Mouse (Mus musculus): ENCODE data around the gene Wdr75. TPM values are rescaled to one million over a fixed set of nuclear protein-coding genes. Genes with fewer than 3 reads are reported as not detected.

Wdr75 gene
- 10 to 100 TPM; 42.3 to 43.4 TPM for total RNA-seq (2021)
- polyA plus RNA-seq (2012; rRNA removed): 28.8 and 30.9 TPM in 2 replicates
- long read RNA-seq, transcript Wdr75-201 (21 exons, 2,953 nt): major isoform, 23 of 26 reads
- long read RNA-seq, partial matches to known transcripts: 1 of 26 reads
- long read RNA-seq, other reads (novel, unspliced or antisense): 2 of 26 reads

DNA sequence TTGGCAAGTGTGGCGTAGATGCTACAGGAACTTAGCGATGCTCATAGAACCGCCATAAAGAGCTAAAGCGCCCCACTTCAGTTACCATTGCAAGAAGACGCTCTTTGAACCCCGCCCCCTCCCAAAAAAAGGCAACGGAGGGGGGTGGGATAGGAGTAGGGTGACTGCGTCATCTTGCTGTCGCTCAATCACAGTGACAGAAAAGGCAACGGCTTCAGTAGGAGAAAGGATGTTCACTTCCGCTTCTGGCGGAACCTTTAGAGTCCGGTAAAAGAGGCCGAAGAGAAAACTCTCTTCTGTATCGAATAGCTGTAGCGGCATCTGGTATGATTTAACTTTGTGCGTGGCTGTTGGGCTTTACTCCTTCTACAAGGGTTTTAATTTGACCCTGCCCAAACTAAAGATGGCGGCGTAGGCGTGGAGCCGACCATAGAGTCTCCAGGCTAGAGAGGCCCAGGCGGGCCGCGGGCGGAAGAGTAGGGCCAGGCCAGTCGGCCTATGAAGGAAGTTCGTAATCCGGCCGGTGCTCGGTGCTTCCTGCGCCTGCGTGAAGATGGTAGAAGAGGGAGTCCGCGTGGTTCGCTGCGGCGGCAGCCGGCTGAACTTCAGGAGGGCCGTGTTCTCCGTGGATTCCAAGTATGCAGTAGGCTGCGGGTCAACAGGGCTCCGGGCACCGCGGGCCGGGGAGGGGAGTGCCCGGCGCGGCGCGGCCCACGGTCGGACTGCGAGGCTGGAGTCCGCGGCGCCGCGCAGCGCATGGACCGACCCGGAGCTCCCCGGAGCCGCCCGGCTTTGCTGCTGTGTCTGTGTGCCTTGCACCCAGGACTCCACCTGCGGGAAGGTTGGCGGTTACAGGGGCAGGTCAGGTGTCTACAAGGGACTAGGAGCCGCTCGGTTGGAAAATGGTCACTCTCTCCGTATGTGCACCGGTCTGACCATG, at the start of gene Wdr75:
Wdr75 (plus strand) TSS at position 198 of the 940 bp plus-strand sequence.
- DNase-seq: peak; percentile 95

DNA sequence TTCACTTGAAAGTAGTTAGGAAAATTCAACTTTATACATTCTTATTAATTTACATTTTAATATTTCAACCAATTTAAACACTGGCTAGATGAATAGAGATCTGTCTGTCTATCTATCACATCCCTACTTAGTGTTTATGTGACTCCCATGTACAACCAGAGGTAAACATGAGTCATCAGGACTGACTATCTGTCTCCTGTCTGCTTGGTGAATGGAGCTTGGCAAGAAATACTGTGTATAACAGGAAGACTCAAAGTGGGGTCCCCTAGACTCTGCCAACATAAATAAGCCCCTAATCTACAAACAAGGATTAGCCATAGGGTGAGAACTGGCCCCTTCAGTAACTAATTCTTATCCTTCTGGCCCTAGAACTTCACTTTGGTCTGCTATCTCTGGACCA, 39.1 kb upstream of the Wdr75 start:
- no peak for DNase-seq

DNA sequence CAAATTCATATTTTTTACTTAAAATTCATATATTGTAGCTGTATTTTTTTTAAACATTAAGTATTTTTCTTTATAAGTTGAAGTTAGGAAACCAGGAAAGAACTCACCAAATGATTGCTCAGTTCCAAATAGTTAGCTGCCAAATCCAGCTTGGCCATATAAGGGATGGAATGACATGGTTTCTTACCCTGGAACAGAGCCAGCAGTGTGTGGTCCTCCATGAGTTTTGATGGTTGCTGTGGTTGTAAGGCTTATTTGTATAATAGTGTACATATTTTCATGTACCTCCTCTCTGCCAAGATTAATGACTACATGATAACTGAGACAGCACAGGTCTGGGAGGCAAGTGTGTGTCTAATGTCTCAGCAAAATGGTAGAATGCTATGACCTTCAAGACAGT, 38.3 kb upstream of the Wdr75 start:
- DNase-seq: no peak

DNA sequence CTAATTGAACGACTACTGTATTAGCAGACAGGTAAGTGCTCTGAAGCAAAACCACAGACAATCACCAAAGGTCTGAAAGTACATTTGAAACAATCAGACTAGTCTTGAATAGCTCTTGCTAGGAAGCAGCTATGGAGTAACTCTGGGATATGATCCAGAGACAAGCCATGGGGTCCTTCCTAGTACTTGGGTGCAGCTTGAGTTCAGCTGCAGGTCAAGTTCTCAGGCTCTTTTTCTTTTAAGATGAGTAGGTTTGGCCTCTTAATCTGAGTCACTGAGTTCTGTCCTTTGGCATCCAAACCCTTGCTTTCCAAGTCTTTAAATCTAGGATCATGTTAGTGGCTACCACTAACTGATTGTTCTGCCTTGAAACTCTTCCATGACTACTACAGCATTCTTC, 37.0 kb upstream of the Wdr75 start:
- no peak for DNase-seq

DNA sequence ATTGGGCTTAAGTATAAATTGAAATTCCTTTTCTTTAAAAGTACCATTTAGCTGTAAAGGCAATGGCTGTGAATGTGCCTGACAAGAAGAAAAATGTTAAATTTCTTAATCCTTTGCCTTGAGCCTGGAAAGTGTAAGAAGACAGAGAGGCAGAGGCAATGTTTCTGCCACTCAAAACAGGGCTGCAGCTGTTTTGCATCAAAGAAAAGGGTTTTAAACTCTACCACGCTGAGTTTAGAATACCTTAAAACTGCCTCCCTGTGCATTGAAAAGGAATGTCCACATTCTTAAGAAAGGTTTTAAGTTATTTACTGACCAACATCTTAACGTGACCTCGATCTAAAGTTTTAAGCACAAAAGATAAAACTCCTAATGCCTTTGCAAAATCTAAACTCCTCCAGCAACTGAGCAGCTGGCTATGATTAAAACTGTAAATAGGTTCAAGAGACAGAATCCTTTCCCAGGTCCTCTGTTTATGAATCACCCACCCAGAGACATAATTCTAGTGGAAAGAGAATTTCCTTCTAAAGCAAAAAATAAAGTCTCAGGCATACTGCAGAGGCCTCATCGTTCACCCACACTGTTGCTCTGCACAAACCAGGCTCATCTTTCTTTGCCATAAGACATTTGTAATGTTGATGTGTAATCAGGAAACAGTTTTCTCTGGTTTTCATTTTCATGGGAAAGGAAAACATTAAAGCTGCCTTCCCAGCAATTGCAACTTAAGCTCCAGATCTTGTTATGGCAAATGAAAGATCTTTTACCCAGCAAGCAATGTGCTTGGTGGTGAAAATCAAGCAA, 34.1 kb upstream of the Wdr75 start:
- DNase-seq: no peak

DNA sequence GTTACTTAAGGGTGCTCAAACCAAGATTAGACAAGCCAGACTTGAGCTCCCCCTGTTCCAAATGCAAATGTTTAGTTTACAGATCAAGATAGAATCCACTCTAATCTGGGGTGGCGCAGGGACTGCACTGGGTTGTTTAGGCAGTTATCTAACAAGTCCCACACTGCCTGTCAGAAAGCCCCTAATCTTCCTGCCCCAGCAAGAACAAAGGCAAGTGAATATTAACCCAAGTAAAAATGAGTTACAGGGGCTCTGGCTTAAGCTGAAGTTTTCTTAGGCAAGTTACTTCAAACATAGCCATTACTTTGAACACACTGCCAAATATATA, 33.5 kb upstream of the Wdr75 start:
- no peak for DNase-seq

DNA sequence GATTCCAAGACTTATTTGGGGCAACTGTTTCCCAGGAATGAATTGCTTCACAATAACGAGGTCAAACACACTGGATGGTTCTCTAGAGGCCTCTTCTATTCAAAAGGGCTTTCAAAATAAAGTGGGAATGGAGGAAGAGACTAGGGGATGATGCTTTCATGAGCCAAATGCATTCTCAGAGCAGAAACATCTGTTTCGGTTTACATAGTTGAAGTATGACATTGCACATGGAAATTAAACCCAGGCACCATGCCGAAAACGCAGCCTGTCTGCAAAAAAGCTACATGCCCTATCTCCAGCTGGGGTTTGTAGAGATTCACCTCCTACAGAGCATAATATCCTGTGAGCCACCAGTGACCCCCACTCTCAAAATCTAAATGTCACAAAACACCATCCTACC, 29.3 kb upstream of the Wdr75 start:
- peak; percentile 9 for DNase-seq

DNA sequence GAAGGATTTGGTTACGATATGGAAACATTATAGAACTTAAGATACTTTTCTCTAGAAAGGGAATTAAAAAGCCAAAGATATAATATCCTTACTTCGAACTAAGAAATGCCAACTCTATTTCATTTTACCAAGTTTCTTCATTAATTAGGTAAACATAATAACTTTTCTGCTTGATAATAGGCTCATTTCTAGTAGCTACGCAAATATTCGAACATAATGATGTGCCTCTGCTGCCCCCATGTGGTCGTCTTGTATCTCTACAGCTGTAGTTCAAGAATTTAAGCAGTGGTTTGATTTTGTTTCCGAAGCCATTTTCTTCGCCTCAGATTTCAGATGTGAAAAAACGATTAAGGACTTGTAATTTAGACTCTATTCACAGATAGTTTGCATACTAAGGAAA, 28.8 kb upstream of the Wdr75 start:
- peak; percentile 49 for DNase-seq

DNA sequence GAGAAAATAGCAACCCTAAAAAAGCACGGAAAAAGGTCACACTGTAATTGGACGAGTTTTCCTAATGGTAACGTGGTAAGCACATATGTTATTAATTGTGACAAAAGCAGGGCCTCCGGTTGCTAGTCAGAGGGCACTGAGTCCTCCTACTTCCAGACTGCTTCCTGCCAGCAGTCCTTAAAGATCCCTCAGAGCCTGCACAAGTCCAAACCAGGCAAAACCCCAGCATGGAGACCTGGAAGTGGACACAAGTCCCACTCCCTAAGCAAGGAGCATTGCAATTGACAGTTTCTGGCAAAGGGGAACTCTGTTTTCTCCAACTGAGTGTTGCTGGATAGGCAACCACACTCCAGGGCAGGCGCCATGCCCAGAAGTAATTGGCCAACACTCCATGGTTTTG, 27.4 kb upstream of the Wdr75 start:
- DNase-seq: peak; percentile 9

DNA sequence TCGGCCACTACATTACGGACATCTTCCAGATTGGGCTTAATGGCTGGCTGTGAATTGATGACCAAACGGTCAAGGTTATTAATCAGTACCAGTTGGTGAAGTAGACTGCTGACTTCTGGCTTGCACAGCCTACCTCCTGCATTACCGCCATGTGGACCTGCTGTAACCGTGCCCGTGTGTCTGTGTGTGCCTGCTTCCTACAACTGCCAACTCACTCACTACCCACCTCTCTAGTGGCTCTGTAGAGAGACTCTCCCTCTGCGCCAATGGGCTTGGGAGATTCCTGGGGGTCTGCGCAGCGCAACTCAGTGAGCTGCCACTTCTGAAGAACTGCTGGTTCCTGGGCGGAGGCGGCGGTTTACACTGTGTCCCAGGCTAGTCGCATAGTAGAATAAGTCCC, 25.6 kb upstream of the Wdr75 start:
- no peak for DNase-seq

DNA sequence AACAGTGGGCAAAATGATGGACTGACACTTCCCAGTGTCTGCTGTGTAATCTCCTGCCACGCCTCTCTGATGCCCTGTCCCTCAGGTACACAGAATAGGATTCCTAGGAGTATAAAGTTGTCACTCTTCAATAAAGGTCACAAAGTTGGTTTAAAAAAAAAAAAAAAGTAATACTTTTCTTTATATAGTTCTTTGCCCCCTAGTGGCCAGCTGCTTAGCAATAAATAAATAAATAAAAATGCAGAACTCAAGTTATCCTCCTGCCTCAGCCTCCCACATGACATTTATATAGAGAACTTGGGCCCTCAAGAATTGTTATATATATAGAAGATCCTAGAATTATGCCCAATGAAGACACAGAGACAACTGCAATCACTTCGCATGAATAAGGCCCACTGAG, 24.9 kb upstream of the Wdr75 start:
- no peak for DNase-seq

DNA sequence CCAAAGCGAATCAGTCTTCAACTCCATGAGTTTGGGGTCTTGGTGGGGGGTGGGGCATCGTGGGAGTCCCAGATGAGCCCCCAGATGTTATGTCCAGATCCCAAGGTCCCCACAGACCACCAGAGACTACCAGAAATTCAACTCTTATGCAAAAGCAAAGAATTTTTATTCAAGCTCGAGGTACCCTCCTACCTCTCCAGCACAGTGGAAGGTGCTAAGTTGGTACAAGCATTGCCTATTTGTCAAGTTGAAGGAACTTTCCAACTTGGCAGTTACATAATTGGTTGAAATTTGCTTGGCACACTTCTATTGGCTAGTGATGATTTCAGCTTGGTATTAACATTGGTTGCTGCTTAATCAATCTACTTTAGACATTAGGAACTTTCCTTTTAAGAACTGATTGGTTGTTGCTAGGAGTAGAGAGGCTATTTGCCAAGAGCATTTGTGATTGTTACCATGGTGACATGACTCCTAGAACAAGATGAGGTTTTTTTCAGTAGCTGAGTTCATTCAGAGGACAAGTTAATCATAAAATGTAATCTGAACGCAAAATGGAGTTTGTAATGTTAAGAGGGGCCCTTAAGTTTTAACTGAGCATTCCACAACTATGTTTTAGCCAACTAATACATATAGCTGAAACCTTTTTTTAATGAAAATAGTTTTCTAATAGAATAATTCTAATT, 14.2 kb upstream of the Wdr75 start:
- no peak for DNase-seq

DNA sequence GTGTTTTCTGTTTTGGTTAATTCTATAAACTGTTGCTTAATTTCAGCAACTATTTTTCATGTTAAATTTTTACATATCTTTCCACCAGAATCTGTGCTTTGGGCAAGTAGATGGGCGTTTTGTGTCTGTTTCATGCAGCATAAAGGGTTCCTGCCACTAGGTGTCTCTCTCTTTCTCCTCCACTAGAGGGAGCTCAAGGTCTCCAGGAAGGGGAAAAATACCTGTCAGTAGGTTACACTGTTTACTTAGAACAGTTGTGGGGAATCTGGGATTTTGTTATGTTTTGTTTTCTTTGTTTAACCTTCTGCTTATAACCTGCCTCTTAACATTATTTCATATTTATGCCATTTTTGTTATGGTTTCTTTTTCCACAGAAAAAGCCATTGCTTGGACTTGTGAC, 21.9 kb downstream of the Wdr75 start:
- DNase-seq: peak; percentile 34

DNA sequence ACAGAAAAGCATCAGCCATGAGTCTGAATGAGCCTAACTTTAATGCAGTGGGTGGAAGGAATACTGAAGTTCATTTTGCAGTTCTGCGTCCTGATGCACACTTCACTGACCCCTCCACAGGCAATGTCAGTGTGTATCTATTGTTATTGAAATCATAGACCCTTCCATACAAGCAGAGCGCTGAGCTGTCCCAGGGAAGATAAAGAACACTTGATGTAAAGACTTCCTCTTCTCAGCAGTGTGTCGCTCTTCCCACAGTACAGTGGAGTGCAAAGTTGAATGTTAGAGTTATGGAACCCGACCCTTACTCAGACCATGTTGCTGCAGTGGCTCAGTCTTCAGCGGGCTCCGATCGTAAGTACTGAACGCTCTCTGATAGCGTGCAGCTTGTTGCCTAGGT, 23.6 kb downstream of the Wdr75 start:
- no peak for DNase-seq

DNA sequence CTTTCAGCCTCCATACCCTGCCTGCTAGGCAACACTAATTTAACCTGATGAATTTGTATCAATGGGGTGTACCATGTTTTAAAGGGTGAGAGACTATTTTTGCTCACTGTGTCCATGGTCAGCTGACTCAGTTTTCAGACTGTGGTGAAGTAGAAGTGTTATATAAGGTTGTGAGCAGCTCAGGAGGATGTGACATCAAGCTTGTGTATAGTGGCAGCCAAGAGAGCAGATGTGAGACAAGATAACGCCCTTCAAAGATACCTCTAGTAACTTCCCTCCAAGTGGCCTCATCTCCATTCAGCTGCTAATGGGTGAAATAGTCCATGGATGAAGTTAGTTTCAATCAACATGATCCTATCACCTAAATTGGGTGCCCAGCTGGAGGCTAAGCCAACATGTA, 29.5 kb downstream of the Wdr75 start:
- no peak for DNase-seq

DNA sequence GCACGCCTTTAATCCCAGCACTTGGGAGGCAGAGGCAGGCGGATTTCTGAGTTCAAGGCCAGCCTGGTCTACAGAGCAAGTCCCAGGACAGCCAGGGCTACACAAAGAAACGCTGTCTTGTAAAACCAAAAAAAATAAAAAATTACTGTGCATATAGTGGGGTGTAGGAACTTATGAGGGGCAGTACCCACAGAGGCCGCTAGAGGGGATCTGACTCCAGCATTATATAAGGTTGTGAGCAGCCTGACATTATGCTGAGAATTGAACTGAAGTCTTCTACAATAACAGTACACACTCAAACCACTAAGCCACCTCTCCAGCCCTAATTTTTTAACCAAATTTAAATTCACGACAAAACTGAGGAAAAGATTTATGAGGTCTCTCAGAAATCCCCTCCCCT, 30.2 kb downstream of the Wdr75 start:
- DNase-seq: peak; percentile 74

DNA sequence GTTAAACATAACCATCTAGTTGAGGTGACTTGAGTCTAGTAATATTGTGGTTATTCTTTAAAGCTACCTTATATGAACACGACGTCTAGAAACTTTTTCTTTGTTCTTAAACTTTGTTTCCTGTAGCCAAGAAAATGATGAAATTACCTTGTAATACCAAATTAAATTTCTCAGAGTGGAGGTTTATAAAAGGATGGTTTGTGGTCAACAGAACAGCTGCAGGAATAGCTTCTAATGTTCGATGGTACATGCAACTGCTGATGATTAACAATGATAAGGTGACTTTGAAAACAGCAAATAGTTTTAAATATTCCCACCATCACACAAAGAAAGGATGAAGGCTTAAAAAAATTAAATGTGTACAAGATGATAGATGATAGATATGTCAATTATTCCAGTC, 30.7 kb downstream of the Wdr75 start:
- DNase-seq: no peak

DNA sequence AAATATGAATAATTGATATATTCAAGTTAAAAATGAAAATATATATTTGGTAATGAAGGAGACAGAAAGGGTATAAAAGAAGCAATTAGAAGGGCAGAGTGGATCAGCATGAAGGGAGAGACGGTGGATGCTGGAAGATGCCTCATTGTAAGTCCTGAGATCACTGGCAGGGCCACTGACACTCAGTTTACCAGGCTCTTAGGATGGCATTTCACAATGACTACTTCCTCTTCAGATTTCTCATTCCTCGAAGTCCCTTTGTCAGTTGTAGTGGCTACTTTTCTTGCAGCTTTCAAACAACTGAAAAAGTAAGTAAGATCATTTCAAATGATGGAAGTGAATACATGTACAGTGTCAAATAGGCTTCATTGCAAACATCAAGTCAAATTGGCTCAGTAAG, 31.2 kb downstream of the Wdr75 start:
- DNase-seq: no peak

DNA sequence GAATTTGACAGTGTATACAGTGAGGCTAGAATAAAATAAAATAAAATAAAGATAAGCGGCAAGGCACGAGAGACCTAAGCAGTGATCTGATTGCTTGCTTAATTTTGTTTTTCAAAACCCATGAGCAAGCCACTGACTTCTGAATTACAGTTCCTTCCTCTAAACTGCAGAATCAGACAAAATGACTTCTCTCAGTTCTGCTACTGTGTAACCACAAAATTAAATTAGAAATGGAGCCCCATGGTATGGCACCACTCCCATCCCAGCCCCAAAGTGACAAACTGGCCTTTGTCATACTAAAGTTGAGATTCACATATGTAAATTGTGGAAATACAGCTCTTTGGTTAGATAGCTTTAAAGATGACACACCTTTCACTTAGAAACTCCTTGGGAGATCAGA, 31.8 kb downstream of the Wdr75 start:
- no peak for DNase-seq

DNA sequence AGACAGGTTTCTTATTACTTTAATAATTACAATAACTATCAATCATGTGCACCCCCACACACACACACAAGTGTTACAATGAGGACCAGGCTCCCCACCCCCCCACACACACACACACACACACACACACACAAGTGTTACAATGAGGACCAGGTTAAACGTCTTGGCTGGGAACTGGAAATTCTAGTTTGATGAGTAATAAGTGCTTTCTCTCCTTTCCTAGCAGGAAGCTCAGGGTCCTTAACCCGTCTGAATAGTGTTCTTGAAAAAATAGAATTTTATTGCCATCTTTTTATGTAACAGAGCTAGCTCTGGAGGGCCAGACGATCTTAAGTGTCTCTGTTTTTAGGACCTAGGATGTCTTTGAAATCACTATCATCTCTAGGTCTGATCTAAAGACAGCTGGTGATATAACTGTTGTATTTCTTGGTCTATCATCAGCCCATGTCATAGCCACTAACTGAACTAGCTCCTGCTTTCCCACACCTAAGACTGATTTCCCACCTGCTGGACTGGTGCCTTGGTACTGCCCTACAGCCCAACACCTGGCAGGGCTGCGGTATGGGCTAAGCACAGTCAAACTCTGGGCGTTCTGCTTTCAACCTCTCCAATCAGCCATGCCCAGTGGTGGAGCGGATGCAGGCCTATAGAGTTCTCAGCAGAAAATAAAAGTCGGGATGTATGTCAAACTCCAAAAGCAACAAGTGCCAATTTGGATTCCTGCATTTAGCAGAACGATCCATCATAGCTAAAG, 35.7 kb downstream of the Wdr75 start:
- DNase-seq: no peak

DNA sequence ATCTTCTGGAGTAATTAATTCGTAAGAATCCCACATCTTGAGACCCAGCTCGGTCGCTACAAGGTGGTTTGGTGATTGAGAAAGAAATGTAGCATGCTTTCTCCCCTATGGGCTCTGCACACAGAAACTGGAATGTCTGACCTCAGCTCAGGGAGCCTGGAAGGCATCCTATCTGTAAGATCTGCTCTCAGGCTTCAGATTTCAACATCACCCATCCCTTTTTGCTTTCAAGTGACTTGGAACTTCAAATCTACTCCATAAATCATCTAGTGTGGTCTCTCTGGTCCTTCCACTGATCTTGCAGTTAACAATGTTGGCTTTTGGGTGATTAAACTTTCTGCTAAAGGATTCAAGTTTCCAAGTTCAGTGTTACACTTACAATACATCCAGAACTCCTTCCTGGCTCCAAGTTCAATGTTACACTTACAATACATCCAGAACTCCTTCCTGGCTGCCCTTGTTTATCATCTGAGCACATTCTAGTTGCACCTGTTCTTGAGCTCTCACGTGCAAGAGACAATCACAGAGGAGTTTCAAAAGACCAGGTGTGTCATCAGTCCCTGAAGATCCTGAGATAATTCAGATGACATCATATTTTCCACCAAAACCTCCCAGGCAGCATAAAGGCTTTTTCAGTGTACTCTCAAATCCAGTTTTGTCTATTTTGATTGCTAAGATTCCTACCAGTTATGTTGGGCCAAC, 40.5 kb downstream of the Wdr75 start:
- no peak for DNase-seq

Data from adrenal gland, adult 2 months (tissue).